Mouse (Mus musculus): ENCODE data around the gene 6330403K07Rik. TPM values are rescaled to one million over a fixed set of nuclear protein-coding genes. Genes with fewer than 3 reads are reported as not detected.

Gene 6330403K07Rik
- total RNA-seq, 2 experiments from 2014 or later = 5.2 to 5.6 TPM

- DNase-seq = peak; percentile 98
Observed at GRCm38 (mm10) chr11:70982557-70983228, 50.6 kb downstream of the 6330403K07Rik start, which contains the start of gene C1qbp. Gene C1qbp (minus strand): TSS chr11:70983026.

GRCm38 (mm10) chr11:70982030-70982429, 51.3 kb downstream of the 6330403K07Rik start:
- DNase-seq = no peak

Other genes starting within 250 kb of the 6330403K07Rik start
- gene Scimp, start 220.9 kb downstream of the 6330403K07Rik start, total RNA-seq (2021) = not detected
- 10 to 100 TPM; 34.7 to 38.0 TPM for gene Rabep1, start 188.7 kb downstream of the 6330403K07Rik start, total RNA-seq (2021)
- gene Nup88, start 63.5 kb downstream of the 6330403K07Rik start, total RNA-seq (2021) = 10 to 100 TPM; 70.1 to 72.2 TPM
- 10 to 100 TPM; 15.0 to 18.5 TPM for gene Rpain, start 63.3 kb downstream of the 6330403K07Rik start, total RNA-seq (2021)
- 100 to 1,000 TPM; 233 to 253 TPM for gene C1qbp, start 50.5 kb downstream of the 6330403K07Rik start, total RNA-seq (2021)
- gene Dhx33, start 29.1 kb downstream of the 6330403K07Rik start, total RNA-seq (2021) = 10 to 100 TPM; 15.0 to 16.9 TPM
- gene Mis12, start 13.9 kb downstream of the 6330403K07Rik start, total RNA-seq (2021) = 10 to 100 TPM; 15.2 to 15.3 TPM
- 10 to 100 TPM; 22.2 to 24.9 TPM for gene Derl2, start 13.7 kb downstream of the 6330403K07Rik start, total RNA-seq (2021)
- under 1 TPM; 0.29 to 0.36 TPM for gene Nlrp1a, start 111.2 kb upstream of the 6330403K07Rik start, total RNA-seq (2021)
- under 1 TPM in 1 of 2 experiments, not detected in 1; 0.11 TPM for gene Nlrp1b, start 197.2 kb upstream of the 6330403K07Rik start, total RNA-seq (2021)

Data from heart, postnatal 4 days (tissue).